Mouse (Mus musculus) heart, postnatal 0 days (tissue): ENCODE measurements around the gene Rasgef1b.

ENCODE experiments used
- CTCF ChIP-seq: IDR thresholded peaks from 2 replicates; pipeline ENCODE4 v1.5.1; 2016; ENCODE audit warnings: antibody characterized with exemption, control low read depth, low read depth
- EP300 ChIP-seq: IDR thresholded peaks from 2 replicates; pipeline ENCODE4 v1.6.1; 2016; ENCODE audit warnings: antibody characterized with exemption, low read depth

- TF ChIP-seq CTCF = no peak
- TF ChIP-seq EP300 = no peak
Measured at GRCm38 (mm10) chr5:99296348-99296747, 432.5 kb downstream of the Rasgef1b start.
